Mouse (Mus musculus) lung, adult 2 months (tissue): ENCODE data around the gene Taar4.

Experiments
- CTCF ChIP-seq: fragments of 200-500 bp; IDR thresholded peaks from 2 replicates; pipeline ENCODE4 v1.5.1; 2011; ENCODE audit warnings: mild to moderate bottlenecking, low read length, control low read depth; ENCODE audit not compliant: insufficient read depth
- POLR2A ChIP-seq: fragments of 200-500 bp; IDR thresholded peaks from 2 replicates; pipeline ENCODE4 v1.6.1; 2011; ENCODE audit warnings: low read depth, mild to moderate bottlenecking, control low read depth, low read length, borderline replicate concordance; ENCODE audit errors: extremely low read depth

DNA sequence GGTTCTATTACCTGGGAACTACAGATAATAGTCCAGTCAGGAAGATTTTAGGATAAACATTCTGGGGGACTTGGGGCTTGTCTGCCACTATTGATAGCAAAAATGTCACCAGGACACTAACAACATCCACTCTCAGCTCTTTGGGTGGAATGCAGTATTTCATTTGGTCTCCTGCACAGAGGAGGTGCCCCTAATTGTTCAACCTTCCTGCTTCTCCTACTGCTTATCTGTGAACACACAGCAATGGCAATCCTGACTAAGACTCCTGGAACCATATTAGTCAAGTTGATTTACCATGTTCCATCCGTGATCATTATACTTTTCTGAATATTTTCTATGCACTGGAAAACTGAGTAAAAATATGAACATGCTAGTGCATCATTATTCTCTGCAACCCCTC lies 47.8 kb downstream of the Taar4 start:
- no peak for TF ChIP-seq POLR2A
- no peak for TF ChIP-seq CTCF
